Mouse (Mus musculus): Measurements from ENCODE around the gene Zfp768.
A peak's percentile ranks its signal among the peaks of the same experiment; 100 is the strongest.
"Not testable (repeated sequence)": the region's sequence is repeated elsewhere in the genome, so short reads cannot be mapped to it uniquely, and the experiment has no call there.

The Zfp768 gene

DNA sequence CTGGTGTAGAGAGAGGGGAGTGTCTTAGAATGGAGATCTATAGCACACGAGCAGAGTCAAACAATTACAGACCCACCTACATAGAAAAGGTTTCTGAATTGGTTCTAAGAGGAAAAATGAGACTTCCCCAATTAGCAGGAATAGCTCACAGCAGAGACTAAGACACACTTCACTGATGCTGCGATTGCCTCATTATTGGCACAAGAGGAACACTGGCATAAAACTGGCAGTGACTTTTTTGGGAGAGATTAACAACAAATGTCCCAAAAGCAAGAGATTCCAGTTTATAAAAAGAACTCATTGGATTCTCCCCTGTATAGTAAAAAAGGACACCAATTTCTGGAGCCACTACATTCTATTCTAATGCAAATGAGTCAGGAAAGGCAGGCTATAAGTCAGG, 12.5 kb upstream of the Zfp768 start:
- no peak for DNase-seq (ENCODE audit: low read depth, low spot score)

- DNase-seq (ENCODE audit: low read depth, low spot score) = no peak
Observed at GRCm38 (mm10) chr7:127355796-127356195, 10.4 kb upstream of the Zfp768 start.

DNA sequence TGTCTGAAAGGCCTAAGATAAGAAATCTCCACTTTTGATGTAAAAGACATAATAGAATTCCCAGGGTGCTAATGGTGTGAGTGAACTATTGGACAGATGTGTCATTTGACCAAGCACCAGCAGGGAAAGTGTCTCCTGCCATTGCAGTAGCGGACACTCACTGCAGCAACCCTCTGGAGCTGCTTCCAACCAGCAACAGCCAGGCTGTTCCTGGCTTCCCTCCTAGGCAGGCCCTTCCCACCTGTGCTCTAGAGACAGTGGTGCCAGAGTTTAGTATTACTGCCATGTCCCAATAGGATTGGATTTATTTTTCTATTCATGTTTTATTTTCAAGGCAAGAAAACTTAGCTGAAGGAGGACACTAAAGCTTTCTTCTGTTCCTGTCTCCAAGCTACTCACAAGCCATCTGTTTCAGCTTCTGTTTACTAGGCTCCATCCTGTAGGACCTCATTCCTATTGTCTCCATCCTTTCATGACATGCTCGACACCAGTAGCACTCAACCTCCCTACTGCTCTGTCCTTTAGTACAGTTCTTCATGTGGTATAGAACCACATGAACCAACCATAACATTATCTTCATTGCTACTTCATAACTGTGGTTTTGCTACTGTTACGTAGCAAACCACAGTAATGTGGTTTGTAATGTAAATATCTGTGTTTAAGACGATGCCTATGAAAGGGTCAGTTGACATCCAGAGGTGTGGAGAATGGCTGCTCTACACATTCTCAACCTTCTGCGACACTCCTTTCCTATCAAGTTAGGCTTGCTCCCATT, 6.0 kb upstream of the Zfp768 start:
- no peak for DNase-seq (ENCODE audit: low read depth, low spot score)

GRCm38 (mm10) chr7:127346676-127347075, 1.3 kb upstream of the Zfp768 start:
- DNase-seq (ENCODE audit: low read depth, low spot score) = no peak

GRCm38 (mm10) chr7:127345092-127345491, 297 bp downstream of the Zfp768 start:
- DNase-seq (ENCODE audit: low read depth, low spot score) = no peak

GRCm38 (mm10) chr7:127344371-127344770, 1.0 kb downstream of the Zfp768 start:
- DNase-seq (ENCODE audit: low read depth, low spot score) = no peak

- no peak for DNase-seq (ENCODE audit: low read depth, low spot score)
Observed at GRCm38 (mm10) chr7:127343351-127344019, 1.9 kb downstream of the Zfp768 start.

DNA sequence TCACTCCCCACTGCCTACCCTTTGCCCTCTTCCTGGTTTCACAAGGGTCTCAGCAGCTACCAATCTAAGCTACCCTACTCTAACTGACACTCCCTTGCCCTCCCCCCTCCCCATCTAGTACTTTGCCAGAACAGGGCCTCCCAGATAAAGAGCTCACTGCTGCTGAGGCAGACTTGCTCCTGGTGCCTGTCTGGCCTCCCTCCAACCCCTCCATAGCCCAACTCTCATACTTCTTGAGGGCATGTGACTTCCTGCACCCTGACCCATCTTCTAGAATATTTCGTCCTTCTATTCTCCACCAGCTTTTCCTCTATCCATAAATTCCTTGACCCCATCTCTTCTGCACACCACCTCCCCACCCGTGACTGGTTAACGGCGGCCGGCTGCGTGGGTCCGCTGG, 2.5 kb downstream of the Zfp768 start:
- no peak for DNase-seq (ENCODE audit: low read depth, low spot score)

DNA sequence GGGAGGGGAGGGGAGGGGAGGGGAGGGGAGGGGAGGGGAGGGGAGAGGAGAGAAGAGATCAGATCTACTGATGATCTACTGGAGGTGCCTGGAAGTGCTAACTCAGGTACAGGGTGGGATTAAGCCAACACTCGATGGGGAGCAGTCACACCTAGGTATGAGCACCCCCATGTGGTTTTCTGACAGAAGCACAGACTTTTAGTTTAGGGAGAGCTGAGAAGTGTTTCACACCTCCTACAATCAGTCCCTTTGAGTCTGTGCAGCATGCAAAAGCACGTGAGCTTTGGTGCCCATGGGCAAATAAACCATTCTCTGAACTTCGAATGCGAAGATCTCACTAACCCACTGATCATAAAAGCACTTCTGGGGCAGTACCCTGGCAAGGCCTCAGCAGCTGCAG, 3.1 kb downstream of the Zfp768 start:
- DNase-seq (ENCODE audit: low read depth, low spot score) = no peak

DNA sequence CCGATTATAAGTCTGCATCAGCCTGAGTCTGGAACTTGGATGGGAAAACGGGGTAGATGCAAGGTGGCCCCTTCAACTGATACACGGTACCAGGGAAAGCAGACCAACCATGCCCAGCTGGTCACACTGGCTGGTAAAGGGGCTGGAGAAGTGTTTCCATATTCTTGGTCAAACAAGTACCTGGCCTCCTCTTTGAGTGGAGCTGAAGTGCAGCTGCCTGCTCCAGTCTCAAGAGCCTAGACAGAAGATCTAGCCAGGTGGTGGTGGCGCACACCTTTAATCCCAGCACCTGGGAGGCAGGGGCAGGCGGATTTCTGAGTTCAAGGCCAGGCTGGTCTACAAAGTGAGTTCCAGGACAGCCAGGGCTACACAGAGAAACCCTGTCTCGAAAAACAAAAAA, 3.5 kb downstream of the Zfp768 start:
- DNase-seq (ENCODE audit: low read depth, low spot score) = not testable (repeated sequence)

DNA sequence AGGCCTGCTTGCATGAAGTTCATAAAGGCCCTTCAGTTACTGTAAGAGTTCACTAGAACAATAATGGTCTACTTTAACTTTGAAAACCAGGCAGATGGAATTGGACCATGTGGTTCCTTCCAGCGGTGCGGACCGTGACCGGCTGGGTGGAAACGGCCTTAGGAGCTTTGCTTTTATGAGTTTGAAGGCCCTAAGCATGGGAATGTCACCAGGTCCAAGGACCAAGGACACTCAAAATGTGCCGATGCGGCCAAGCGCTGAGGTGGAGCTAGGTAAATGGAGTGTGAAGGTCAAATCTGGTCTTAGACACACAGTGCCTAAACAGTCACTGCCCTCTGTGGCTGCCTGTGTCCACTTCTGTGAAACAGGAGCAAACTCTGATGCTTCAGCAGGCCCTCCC, 4.0 kb downstream of the Zfp768 start:
- DNase-seq (ENCODE audit: low read depth, low spot score) = no peak

DNA sequence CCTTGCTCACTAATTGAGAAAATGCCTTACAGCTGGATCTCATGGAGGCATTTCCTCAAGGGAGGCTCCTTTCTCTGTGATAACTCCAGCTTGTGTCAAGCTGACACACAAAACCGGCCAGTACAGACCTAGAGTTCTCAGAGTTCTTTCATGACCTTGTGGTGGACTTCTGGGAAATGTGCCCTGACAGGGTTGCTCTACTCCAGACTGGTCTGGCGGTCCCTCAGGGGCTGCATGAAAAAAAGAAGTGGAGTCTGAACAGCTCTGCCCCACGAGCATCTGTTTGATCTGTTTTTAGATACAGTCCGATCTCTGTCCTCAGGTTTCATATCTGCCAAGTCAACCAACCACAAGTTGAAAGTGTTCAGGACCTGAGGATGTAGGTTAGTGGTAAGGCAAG, 7.8 kb downstream of the Zfp768 start:
- no peak for DNase-seq (ENCODE audit: low read depth, low spot score)

DNA sequence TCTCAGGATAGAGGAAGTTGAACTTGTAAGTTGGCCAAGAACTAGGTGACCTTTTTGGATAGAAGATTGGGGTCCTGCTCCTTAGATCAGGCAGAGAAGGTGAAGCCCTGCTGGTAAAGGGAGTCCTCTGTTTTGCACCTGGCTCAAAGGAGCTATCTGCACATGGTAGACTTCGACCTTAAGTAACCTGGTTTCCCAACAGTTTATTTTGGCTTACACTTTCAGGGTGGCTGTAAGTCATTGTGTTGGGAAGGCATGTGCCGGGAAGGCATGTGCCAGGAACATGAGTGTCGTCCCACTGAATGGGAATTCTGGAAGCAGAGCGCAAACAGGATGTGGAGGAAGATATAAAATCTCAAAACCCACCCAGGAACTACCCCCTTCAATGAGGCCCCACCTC, 9.8 kb downstream of the Zfp768 start:
- no peak for DNase-seq (ENCODE audit: low read depth, low spot score)

DNA sequence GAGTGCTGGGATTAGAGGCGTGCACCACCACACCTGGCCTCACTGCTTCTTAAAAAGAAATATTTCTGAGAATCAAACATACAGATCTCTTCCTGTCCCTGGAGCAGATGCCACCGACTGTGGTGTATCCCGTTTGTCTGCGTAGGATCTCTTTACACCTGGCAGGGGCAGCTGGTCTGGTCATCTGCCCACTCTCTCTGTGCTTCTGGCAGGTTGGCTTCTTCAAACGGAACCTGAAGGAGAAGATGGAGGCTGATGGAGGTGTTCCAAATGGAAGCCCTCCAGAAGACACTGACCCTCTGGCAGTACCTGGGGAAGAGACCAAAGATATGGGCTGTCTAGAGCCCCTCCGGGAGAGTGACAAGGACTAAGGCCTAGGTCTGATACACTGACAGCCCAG, 12.1 kb downstream of the Zfp768 start:
- DNase-seq (ENCODE audit: low read depth, low spot score) = no peak

DNA sequence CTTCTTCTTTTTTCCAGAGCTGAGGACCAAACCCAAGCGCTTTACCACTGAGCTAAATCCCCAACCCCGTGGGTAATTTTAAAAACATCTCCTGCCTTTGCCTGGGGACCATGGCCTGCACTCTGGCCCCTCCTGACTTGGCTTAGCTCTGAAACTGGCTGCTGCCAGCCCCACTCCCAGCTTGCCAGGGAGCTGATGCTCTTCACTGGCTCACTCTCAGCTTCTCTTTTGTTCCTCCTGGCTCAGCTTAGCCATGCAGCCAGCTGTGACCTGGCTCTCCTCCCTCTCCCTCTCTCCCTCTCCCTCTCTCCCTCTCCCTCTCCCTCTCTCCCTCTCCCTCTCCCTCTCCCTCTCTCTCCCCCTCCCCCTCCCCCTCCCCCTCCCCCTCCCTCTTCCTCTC, 18.7 kb downstream of the Zfp768 start:
- DNase-seq (ENCODE audit: low read depth, low spot score) = peak; percentile 36

GRCm38 (mm10) chr7:127325550-127325949, 19.8 kb downstream of the Zfp768 start:
- no peak for DNase-seq (ENCODE audit: low read depth, low spot score)

- DNase-seq (ENCODE audit: low read depth, low spot score) = no peak
Observed at GRCm38 (mm10) chr7:127324944-127325343, 20.4 kb downstream of the Zfp768 start.

- no peak for DNase-seq (ENCODE audit: low read depth, low spot score)
Observed at GRCm38 (mm10) chr7:127322085-127322484, 23.3 kb downstream of the Zfp768 start.

DNA sequence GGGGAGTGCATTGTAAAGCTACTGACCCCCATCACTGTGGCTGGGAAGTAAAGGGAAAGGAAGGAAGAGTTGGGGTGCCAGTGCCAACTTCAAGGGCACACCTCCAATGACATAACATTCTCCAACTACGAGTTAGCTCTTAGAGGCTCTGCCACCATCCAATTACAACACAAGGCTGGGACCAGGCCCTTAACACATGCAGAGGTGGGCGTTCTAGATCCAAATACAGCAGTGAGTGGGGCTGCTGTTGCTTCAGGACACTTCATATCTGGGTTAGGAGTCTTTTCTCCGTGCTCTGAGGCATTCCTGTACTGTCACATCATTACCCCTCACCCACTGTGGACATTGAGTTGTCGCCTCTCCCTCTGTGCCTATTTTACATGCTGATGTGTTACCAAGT, 24.3 kb downstream of the Zfp768 start:
- DNase-seq (ENCODE audit: low read depth, low spot score) = no peak

DNA sequence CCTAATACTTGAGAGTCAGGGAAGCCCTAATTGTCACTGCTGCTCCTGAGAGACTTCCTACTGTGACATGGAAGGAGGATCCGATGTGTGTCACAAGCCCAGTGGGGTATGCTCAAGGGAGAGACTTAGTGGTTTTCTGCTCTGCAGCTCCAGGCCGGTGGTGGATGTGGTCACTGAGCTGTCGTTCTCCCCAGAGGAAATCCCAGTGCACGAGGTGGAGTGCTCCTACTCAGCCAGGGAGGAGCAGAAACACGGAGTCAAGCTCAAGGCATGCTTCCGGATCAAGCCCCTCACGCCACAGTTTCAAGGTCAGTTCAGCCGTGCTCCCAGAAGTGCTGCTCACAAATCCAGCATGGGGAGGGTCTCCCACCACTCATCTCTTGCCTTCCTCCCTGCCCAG, 31.5 kb downstream of the Zfp768 start:
- DNase-seq (ENCODE audit: low read depth, low spot score) = no peak

- no peak for DNase-seq (ENCODE audit: low read depth, low spot score)
Observed at GRCm38 (mm10) chr7:127309951-127310350, 35.4 kb downstream of the Zfp768 start.

DNA sequence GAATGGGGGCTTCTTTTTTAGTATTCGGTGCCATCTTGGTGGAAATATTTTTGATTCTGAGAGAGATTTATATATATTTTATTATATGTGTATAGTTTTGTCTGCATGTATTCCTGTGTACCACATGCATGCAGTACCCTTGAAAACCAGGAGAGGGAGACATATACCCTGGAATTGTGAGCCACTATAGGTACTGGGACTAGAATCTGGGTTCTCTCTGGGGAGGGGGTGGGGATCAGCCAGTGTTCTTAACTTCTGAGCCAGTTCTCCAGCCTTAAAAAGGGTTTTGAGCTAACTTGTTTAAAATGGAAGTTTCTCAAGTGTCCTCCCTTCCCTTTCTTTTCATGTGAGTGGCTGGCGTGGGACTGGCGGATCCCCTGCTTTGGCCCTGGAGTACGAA, 36.5 kb downstream of the Zfp768 start:
- DNase-seq (ENCODE audit: low read depth, low spot score) = peak; percentile 37

DNA sequence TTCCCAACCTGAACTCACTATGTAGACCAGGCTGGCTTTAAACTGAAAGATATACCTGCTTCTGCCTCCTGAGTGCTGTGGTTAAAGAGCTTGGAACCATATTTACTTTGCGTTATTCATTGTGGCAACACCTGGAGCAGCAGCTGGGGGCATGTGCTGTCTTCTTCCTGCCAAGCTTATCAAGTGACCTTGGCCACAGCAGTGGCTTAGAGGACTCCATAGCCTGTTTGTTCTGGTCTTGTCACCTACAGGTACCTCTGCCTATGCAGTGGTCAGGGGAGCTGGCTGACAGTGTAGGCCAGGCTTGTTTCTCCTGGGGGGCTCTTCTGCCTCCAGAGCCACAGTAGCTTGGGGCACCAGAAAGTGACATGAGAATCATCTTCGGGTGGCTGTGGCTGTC, 37.0 kb downstream of the Zfp768 start:
- DNase-seq (ENCODE audit: low read depth, low spot score) = no peak
